Mouse (Mus musculus): ENCODE measurements around the gene Slc6a5. TPM values are rescaled to one million over a fixed set of nuclear protein-coding genes. Genes with fewer than 3 reads are reported as not detected.

Gene Slc6a5
- total RNA-seq, 2 experiments from 2014 or later = 0.07 TPM

GRCm38 (mm10) chr7:49957142-49957541 is 47.2 kb downstream of the Slc6a5 start:
- no peak for DNase-seq (ENCODE audit: low spot score in 2 of 2)
- intact Hi-C loops (cut with DNase I) = loop anchor here (10.0 kb wide), 1 partner anchor 1308 kb away; no protein-coding TSS in a partner anchor

GRCm38 (mm10) chr7:49963764-49964163 is 53.8 kb downstream of the Slc6a5 start:
- intact Hi-C loops (cut with DNase I) = no loop called here
- no peak for DNase-seq (ENCODE audit: low spot score in 2 of 2)

- intact Hi-C loops (cut with DNase I) = no loop called here
- no peak for DNase-seq (ENCODE audit: low spot score in 2 of 2)
Measured at GRCm38 (mm10) chr7:49969516-49969915, 59.6 kb downstream of the Slc6a5 start.

GRCm38 (mm10) chr7:49974841-49975440 is 65.0 kb downstream of the Slc6a5 start, which contains the start of gene Nell1:
Gene Nell1 (plus strand): TSS chr7:49974864.
- peak; percentile 42 to 49 for DNase-seq (ENCODE audit: low spot score in 2 of 2)

GRCm38 (mm10) chr7:49975441-49976121 is 65.6 kb downstream of the Slc6a5 start:
- DNase-seq (ENCODE audit: low spot score in 2 of 2) = peak; percentile 64 to 66
- intact Hi-C loops (cut with DNase I) = loop anchor here (5.0 to 10.0 kb wide), 2 partner anchors 119 to 247 kb away; no protein-coding TSS in a partner anchor

More at GRCm38 (mm10) chr7:49974841-49975440, 65.0 kb downstream of the Slc6a5 start, which contains the start of gene Nell1:
- intact Hi-C loops (cut with DNase I) = loop anchor here (5.0 to 10.0 kb wide), 2 partner anchors 120 to 247 kb away; no protein-coding TSS in a partner anchor

GRCm38 (mm10) chr7:49981511-49982227 is 71.7 kb downstream of the Slc6a5 start:
- intact Hi-C loops (cut with DNase I) = no loop called here

GRCm38 (mm10) chr7:49984698-49985097 is 74.8 kb downstream of the Slc6a5 start:
- DNase-seq (ENCODE audit: low spot score in 2 of 2) = no peak
- intact Hi-C loops (cut with DNase I) = no loop called here

More at GRCm38 (mm10) chr7:49981511-49982227, 71.7 kb downstream of the Slc6a5 start:
- no peak for DNase-seq (ENCODE audit: low spot score in 2 of 2)

GRCm38 (mm10) chr7:49985947-49986346 is 76.0 kb downstream of the Slc6a5 start:
- DNase-seq (ENCODE audit: low spot score in 2 of 2) = no peak
- intact Hi-C loops (cut with DNase I) = no loop called here

GRCm38 (mm10) chr7:49999321-49999720 is 89.4 kb downstream of the Slc6a5 start:
- intact Hi-C loops (cut with DNase I) = no loop called here
- DNase-seq (ENCODE audit: low spot score in 2 of 2) = no peak

- intact Hi-C loops (cut with DNase I) = no loop called here
- DNase-seq (ENCODE audit: low spot score in 2 of 2) = no peak
Measured at GRCm38 (mm10) chr7:50005268-50005667, 95.3 kb downstream of the Slc6a5 start.

Other genes starting within 250 kb of the Slc6a5 start
- 10 to 100 TPM; 11.0 to 12.7 TPM for gene Htatip2, start 151.0 kb upstream of the Slc6a5 start, total RNA-seq (2021)
- 10 to 100 TPM; 31.0 to 34.8 TPM for gene Prmt3, start 131.8 kb upstream of the Slc6a5 start, total RNA-seq (2021)
- 10 to 100 TPM; 62.9 to 63.6 TPM for gene Nell1, start 64.7 kb downstream of the Slc6a5 start, total RNA-seq (2021)

All from left cerebral cortex, postnatal 25 days (tissue).